Mouse (Mus musculus) adrenal gland, postnatal 25 days (tissue): ENCODE measurements around the gene Car14. TPM values are rescaled to one million over a fixed set of nuclear protein-coding genes. Genes with fewer than 3 reads are reported as not detected.
A peak's percentile ranks its signal among the peaks of the same experiment; 100 is the strongest.
"Not testable (repeated sequence)": the region's sequence is repeated elsewhere in the genome, so short reads cannot be mapped to it uniquely, and the experiment has no call there.

ENCODE experiments used
- DNase-seq: peaks from one replicate; pipeline ENCODE4 v3.0.0; 2021; ENCODE audit warnings: mixed read lengths
- long read RNA-seq: library from polyadenylated mRNA; stranded (forward); transcript quantifications from one replicate; pipeline ENCODE4 v2.0.0, GENCODE M21; 2021
- total RNA-seq: library from RNA; stranded (reverse); gene quantifications from 2 replicates; pipeline ENCODE4 v1.2.3, GENCODE M21; 2021

Car14 gene
- total RNA-seq, result 2.7 and 5.7 TPM in 2 replicates
- long read RNA-seq, partial matches to known transcripts, result 8 of 57 reads
- long read RNA-seq, other reads (novel, unspliced or antisense), result 48 of 57 reads

DNA sequence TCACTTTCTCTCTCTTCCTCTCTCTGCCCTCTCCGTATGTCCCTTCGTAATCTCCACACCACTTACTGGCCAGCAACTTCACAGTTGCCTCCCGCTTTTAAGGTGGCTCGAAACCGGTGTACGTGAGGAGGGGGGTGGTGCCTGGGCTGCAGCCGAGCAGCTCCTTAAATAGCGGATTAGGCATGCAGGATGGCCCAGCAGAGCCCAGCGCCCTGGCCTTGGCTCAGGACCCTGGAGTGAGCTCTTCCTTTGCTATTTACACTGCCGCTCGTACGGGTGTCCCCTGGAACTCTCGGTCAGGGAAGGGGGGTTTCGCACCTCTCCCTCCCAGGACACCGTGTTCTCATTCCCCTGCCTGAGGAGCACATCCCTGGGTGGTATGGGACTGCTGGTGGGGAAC lies at the start of gene Car14:
Gene Car14, minus strand, starts transcription at position 124 of the 400 bp plus-strand sequence.
- no peak for DNase-seq

DNA sequence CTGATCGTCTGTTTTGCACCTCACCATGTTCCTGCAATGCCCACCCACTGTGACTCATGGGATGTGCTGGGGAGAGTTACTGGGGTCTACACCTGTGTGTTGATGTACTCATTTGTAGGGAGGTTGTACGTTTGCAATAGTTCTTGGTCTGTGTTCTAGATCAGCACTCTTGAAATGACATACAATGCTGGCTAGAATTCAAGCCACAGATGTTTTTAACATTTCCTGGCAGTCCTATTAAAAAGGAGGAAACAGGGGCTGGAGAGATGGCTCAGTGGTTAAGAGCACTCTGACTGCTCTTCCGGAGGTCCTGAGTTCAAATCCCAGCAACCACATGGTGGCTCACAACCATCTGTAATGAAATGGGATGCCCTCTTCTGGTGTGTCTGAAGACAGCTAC lies 49.0 kb upstream of the Car14 start:
- DNase-seq, result no peak

DNA sequence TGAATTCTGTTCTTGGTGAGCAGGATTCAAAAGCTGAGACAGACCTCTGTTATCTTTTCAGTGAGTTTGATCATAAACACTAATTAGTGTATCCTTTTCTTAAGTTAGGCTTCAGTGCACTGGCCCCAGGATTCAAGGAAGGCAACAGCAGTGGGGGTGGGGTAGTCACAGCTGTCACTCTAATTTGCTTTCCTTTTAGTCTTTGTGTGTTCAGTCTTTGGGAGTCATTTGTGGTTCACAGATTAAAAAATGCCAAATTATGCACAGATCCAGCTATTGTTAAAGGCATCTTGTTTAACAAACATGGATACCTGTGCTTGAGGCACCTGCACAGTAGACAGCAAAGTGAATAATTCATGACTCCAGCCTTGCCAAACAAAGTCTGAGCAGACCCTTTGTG lies 48.5 kb upstream of the Car14 start:
- no peak for DNase-seq

DNA sequence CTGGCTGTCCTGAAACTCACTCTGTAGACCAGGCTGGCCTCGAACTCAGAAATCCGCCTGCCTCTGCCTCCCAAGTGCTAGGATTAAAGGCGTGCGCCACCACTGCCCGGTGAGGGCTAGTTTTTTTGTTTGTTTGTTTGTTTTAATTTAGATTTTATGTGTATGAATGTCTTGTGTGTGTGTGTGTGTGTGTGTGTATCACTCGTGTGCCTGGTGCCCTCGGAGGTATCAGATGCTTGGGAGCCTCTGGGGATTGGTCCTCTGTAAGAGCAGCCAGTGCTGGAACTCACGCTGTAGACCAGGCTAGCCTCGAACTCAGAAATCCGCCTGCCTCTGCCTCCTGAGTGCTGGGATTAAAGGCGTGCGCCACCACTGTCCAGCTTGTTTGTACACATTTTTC lies 47.1 kb upstream of the Car14 start:
- DNase-seq, result not testable (repeated sequence)

DNA sequence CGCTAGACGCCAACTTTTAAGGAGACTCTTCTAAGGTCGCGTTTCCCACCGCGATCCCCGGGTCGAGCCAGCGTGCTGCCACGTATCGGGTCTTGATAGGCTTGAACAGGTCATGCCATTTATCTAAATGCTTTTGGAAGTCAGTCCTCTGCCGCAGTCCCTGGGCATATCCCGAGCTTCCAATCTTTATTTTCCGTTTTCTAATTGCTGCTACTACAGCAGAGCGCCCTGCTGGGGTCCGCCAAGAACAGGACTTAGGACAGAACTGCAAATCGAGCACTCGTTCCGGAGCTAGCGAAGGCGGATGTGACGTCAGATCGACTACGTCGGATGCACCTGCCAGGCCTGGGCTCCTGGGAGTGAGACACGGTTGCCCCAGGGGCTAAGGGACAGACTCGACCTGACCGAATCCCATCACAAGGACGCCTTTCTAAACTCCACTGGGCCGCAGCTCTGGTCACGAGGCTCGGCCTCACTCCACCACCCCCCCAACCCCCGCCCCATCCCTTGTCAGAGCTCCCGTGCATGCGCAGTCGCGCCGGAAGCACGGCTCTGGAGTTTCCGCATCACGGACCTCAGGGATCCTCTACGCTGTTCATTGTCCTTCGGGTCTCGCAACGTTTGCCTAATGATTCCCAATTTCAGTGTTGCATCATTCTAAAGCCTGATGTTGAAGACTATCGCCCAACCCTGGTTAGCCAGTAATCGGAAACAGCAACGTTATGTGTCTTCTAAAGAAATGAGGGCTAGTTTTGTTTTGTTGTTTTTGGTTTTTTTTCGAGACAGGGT lies 46.5 kb upstream of the Car14 start:
- DNase-seq, result peak; percentile 91

DNA sequence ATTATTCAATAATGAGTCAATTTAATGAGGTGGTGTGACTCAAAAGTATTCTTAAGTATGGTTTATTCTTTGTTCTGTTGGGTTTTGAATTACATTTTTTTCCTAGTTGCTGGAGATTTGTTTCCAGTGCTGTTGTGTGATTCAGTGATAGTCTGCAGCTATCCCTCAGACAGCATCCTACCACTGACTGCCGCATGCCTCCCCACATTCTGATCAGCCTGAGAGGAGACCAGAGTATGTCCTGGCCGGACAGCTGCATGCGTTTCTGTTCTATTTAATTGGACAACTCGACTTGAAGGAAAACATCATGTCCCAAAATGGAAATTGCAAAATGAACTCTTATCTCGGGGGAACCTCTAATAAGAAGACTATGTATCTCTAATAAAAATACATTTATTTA lies 43.8 kb upstream of the Car14 start:
- DNase-seq, result no peak

DNA sequence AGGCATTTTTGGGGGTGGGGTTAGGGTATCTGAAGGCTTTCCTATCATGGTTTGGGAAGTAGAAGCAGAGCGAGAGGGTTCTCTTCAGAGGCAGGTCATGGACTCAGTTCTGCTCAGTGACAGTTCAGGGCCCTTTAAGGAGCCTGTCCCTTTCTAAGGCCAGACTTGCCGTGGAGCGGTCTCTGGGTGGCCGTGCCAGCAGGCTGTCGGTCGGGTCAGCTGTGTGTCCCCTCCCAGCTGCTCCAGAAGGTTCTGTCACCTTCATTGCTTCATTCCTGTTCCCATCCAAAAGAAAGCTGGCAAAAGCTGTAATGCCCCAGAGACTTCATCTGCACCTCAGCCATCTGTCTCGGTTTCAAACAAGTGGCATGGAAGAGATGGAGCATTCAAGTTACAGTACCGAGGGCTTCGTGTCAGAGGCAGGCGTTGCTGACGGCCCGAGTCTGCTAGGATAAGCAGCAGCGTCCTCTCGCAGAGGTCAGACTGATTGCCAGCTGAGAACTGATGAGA lies 41.3 kb upstream of the Car14 start:
- DNase-seq, result no peak

DNA sequence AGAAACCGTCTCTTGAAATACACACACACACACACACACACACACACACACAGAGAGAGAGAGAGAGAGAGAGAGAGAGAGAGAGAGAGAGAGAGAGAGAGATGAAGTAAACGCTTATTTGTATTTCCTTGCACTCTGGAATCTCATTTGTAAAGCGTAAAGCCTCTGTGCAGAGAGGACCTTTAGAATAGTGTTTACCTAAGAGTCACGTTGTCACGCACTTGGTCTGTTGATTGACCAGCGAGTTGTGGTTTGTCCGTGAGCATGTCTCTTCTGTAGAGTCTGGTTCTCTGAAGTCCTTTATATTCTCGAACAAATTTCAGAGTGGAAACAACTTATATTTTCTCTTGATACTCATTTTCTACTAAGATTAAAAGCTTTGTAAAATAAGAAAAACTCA lies 40.3 kb upstream of the Car14 start:
- DNase-seq, result no peak

DNA sequence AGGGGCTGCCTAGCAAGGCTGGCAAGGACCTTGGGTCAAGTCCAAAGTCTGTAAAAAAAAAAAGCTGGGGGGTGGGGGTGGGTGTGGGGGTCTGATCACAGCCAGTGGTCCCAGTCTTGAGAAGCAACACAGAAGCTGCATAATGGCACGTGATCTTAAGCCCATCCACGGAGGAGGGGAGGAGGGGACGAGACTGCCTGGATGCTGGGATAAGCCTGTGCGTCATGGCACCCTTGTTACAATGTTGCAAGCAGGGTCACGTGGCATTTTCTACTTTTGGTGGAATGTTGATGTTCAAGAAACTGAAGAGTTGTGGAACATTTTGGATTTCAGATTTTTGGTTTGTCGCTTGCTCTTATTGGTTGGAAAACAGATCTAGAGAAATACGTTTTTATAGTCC lies 38.7 kb upstream of the Car14 start:
- DNase-seq, result no peak

DNA sequence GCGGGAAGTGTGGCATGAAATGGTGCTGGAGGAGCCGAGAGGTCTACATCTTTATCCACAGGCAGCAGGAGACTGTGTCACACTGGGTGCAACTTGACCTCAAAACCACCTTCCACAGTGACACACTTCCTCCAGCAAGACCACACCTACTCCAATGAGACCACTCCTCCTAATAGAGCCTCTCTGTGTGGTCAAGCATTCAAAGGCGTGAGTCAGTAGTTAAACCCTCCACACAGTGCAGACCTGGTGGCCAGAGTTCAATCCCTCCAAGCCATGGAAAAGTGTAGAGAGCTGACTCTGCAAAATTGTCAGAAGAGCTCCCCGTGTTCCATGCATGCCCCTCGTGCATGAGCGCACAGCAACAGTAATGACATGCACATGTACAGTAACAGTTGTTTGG lies 38.3 kb upstream of the Car14 start:
- DNase-seq, result no peak

DNA sequence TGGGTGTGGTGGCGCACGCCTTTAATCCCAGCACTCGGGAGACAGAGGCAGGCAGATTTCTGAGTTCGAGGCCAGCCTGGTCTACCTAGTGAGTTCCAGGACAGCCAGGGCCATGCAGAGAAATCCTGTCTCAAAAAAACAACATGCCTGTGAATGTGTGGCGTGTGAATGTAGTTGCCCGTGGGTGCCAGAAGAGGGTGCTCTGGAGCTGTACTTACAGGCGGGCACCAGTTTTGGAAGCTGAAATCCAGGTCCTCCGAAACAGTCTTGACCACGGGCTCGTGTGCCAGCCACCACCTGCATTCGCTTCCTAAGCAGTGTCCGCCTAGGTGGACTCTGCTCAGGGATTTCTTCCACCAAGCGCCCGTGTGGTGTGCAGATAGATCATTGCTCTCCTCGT lies 34.3 kb upstream of the Car14 start:
- DNase-seq, result no peak

DNA sequence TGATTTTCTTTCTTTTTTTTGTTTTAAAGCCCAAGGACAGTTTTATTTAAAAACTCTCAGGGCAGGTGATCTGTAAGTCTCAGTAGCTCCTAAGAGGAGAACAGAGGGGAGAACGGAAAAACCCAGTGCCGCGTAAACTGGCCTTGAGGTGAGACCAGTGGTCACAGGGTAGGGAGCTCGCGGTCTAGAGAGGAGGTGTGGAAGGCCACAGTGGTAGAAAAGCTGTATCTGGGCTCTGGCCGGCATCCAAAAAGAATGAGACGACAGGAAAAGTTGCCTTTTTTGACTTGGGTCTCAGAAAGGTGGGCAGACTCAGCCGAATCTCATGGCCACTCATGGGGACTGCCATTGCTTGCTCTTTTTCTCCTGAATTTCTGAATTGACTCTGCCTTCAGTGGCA lies 33.7 kb upstream of the Car14 start:
- peak; percentile 37 for DNase-seq

DNA sequence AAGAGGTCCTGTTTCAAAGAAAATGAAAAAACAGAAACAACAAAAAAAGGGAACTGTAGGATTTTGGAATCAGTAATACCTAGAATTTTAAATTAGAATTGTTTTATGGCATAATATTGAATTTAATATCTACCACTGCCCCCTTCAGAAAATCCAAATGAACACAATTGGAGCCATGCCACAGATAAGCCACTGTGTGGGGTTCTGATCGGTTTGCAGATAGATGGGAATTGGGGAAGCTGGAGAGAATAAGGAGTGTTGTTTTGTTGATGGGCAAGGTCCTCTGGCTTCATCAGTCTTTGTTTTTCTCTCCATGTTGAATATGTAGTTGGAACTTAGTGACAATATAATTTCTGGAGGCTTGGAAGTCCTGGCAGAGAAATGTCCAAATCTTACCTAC lies 30.0 kb upstream of the Car14 start:
- no peak for DNase-seq

DNA sequence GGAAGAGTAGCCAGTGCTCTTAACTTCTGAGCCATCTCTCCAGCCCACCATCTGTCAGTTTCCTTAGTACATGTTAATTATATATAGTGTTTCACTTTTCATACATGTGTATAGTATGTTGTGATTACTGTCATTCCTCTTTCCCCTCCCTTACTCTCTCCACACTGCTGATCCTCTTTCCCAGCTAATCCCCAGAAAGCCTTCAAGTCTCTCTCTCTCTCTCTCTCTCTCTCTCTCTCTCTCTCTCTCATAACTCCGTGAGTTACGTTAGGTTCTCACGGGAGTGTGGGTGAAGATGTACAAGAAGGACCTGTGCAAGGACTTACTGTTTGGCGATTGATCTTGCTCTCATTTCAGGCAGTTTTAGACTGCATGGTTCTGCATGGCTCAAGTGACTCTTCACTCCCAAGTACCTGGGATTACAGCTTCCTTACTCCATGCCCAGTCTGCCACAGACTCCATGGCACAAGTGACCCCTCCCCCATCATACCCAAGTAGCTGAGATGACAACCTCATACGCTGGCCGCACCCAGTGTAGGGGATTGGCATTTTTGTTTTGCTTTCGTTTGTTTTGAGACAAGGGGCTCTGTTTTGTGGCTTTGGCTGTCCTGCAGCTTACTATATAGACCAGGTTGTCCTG lies 28.7 kb upstream of the Car14 start:
- no peak for DNase-seq

DNA sequence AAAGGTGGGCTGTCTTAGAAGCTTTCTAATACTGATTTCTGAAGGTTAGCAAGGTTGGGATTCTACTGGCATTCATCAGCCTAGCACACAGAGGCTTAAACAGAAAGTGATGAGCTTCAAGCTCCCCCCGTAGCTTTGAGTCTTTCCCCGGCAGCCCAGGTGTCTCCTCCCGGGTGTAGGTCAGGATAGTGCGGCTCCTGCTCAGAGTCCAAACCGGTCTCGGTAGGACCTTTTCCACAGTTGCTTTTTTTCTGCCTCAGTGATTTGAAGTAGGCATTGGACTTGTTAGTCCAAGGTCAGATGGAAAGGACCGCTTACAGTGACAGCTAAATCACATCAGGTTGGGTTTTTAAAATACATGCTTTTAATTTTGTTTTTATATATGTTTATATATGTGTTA lies 28.1 kb upstream of the Car14 start:
- no peak for DNase-seq

DNA sequence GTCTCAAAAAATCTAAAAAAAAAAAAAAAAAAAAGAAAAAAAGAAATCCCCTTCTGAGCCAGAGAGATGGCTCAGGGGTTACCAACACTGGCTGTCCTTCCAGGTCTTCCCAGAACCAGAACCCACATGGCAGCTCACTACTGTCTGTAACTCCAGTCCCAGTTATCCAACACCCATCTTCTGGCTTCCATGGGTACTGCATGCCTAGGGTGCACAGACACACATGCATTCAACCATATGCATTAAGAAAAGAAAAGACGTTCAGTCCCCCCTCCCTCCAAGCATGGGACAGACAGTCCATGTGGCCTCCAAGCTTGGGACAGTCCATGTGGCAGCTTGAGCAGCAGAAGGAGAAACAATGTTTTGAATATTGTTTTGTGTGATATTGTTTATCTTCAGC lies 27.7 kb upstream of the Car14 start:
- DNase-seq, result no peak

DNA sequence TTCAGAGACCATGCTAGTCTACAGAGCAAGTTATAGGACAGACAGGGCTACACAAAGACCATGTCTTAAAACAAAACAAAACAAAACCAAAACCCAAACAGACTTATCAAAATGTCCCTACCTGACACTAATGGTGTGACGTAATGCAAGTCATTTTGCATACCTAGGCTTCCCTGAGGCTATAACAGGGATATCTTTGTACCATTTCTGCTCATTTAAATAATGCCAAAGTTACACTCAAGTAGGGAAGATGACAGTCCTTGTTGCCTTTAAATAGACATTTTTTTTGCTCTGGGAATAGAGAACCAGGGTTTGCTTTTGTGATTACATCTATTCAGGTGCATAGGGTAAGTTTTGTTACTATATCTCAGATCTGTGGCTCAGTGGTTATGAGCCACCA lies 27.0 kb upstream of the Car14 start:
- DNase-seq, result no peak

DNA sequence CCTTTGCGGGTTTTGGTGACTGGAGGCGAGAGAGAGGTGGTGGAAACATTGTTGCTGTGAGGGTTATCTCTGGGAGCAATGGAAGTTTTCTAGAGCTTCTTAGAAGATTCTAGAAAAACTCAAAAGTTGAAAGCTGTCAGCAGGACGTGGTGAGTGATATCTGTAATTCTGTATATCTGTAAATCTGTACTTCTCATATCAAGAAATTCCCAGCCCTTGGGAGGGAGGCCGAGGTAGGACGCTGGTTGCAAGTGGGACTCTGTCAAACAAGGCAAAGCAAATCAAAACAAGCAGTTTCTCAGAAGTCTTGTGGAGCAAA lies 25.9 kb upstream of the Car14 start:
- no peak for DNase-seq

DNA sequence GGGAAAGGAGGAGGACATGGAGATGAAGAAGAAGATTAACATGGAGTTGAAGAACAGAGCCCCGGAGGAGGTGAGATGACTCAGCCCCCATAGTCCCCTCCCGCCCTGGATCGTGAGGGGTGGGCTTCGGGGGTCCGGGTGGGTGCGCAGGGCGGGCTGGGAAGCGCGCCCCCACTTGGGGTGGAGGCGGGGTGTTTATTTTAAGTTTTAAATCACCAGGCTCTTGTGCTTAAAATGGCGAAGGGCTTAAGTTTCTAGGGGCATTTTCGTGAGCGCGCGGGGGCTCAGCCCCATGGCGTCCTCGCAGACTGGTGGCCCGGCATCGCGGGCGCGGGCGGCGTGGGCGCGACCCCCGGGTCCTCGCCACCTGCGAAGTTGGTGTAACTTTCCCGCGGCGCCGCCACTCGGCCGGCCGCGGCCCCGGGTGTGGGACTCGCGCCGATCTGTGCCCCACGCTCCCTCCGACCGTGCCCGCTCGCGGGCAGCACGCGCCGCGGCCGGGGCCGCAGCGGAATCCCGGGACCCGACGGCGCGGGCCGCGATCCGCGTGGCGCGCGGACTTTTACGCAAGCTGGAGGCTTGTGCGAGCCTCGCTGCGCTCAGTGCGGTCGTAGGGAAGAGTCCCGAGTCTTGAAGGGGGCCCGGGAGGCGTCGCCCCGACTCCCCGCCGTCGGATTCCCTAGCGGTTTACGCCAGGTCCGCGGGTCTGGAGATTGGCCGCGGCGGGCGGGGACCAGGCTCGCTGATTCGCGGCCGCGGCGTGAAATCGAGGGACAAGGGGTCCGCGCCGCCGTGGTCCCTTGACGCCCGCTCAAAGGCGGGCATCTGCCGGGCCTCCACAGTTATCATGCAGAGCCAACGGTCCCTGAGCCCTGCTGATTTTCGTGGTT lies 25.3 kb upstream of the Car14 start:
- peak; percentile 60 for DNase-seq

DNA sequence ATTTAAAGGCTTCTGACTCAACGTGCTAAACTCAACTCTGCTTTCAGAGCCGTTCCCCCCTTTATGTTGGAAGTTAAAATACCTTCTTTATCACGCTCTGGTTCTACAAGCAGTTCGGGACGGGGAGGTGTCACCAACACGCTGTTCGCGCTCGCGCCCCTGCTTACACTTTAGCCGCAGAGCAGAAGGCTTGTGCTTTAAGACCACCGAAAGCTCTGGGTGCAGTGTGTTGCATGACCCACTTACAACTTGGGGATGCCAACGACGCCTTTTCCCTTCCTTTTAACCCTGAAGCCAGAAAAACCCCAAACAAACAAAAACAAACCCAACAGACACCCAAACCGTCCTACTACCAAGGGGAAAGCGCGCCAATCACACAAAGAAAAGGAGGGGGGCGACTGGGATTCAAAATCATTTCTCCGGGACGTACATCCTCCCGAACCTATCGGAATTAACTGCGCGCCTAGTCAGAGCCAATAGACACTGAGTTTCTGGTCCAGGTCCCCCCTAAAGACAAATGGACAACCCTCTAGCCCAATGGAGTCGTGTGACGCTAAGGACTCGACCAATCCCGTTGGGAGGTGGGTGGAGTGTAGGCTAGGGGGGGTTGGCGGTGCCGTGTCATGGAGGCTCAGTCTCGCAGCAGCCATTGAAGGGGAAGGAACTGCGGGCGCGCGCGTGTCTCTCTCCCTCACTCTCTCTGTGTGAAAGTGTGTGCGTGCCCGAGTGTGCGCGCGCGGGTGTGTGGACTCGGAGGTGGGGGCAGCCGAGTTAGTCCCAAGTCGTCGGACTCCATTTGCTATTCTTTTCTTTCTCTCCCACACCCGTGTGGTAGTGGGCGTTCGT lies 24.4 kb upstream of the Car14 start, which contains the start of gene Anp32e:
Gene Anp32e, plus strand, starts transcription at position 589 of the 846 bp plus-strand sequence.
- peak; percentile 95 for DNase-seq

DNA sequence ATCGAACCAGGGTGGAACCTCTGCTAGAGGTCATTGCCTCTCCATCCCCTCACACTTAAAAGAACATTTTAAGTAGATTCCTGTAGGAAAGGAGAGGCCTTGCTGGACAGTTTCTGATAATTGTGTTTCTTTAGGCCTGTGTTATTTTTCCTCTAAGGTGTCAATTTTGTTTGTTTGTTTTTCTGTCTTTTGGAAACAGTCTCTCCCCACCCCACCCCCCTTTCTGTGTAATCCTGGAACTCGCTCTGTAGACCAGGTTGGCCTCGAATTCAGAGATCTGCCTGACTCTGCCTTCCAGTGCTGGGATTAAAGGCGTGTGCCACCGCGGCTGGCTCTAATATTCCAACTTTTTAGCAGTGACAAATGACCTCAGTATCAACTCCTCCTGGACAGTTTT lies 23.8 kb upstream of the Car14 start:
- DNase-seq, result no peak

DNA sequence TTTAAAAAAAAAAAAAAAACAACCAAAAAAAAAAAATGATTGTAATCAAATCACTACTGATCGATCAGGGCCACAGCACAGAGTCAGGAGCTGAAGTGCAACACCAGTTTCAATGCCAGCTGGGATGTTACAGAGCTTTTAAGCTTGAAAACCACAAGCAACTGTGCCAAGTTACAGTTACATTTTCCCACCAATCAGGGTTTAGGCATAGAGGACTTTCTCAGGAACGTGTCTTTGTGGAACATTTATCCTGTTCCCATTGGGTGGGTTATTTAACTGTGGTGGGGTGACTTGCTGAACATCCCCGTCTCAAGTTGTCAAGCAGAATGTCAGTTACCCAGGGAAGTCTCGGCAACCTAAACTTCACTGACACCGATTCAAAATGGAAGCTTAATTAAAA lies 20.6 kb upstream of the Car14 start:
- DNase-seq, result no peak
